Mouse (Mus musculus) MEL (cell line): Measurements from ENCODE around the gene Git1.
A peak's percentile ranks its signal among the peaks of the same experiment; 100 is the strongest.

Experiments used
- BHLHE40 ChIP-seq: IDR thresholded peaks from 2 replicates; pipeline ENCODE4 v1.6.1; 2012; ENCODE audit warnings: low read depth, mild to moderate bottlenecking, inconsistent platforms, low read length, improper control_type of control experiment, borderline replicate concordance
- CTCF ChIP-seq, 3 experiments: IDR thresholded peaks in 2 of 3; conservative IDR thresholded peaks in 1 of 3; 2 replicates each; pipeline ENCODE4 v1.5.1; 2011 to 2012; ENCODE audit warnings: low read length in 3 of 3, low read depth in 2 of 3, mild to moderate bottlenecking in 2 of 3, improper control_type of control experiment in 1 of 3, inconsistent platforms in 1 of 3, mixed read lengths in 1 of 3, moderate library complexity in 1 of 3; ENCODE audit not compliant: control insufficient read depth in 1 of 3, insufficient read depth in 1 of 3, poor library complexity in 1 of 3, severe bottlenecking in 1 of 3
- ELF1 ChIP-seq: IDR thresholded peaks from 2 replicates; pipeline ENCODE4 v1.6.1; 2014; ENCODE audit warnings: low read depth, mild to moderate bottlenecking, inconsistent platforms, low read length, improper control_type of control experiment, moderate library complexity
- GABPA ChIP-seq: IDR thresholded peaks from 2 replicates; pipeline ENCODE4 v1.6.1; 2012; ENCODE audit warnings: low read depth, mild to moderate bottlenecking, inconsistent platforms, low read length, improper control_type of control experiment, moderate library complexity
- HCFC1 ChIP-seq: IDR thresholded peaks from 2 replicates; pipeline ENCODE4 v1.6.1; 2012; ENCODE audit warnings: low read depth, mild to moderate bottlenecking, inconsistent platforms, low read length, improper control_type of control experiment, moderate library complexity
- JUND ChIP-seq: IDR thresholded peaks from 2 replicates; pipeline ENCODE4 v1.6.1; 2011; ENCODE audit warnings: low read depth, mild to moderate bottlenecking, improper control_type of control experiment, low read length
- MAFK ChIP-seq: IDR thresholded peaks from 2 replicates; pipeline ENCODE4 v1.6.1; 2011; ENCODE audit warnings: low read depth, mild to moderate bottlenecking, low read length, improper control_type of control experiment, borderline replicate concordance
- MAX ChIP-seq: IDR thresholded peaks from 2 replicates; pipeline ENCODE4 v1.6.1; 2011; ENCODE audit warnings: low read length, improper control_type of control experiment
- MYB ChIP-seq: IDR thresholded peaks from 2 replicates; pipeline ENCODE4 v1.6.1; 2011; ENCODE audit warnings: mild to moderate bottlenecking, low read depth, low read length, improper control_type of control experiment
- POLR2A ChIP-seq, 2 experiments: IDR thresholded peaks; 2 replicates each; pipeline ENCODE4 v1.6.1; 2011 to 2012; ENCODE audit warnings: low read length in 2 of 2, mild to moderate bottlenecking in 2 of 2, control low read depth in 1 of 2, improper control_type of control experiment in 1 of 2, low read depth in 1 of 2, moderate library complexity in 1 of 2; ENCODE audit not compliant: control insufficient read depth in 1 of 2, insufficient read depth in 1 of 2, poor library complexity in 1 of 2
- POLR2AphosphoS2 ChIP-seq: IDR thresholded peaks from 2 replicates; pipeline ENCODE4 v1.6.1; 2011; ENCODE audit warnings: low read length, improper control_type of control experiment
- TCF12 ChIP-seq: IDR thresholded peaks from 2 replicates; pipeline ENCODE4 v1.6.1; 2014; ENCODE audit warnings: low read depth, mild to moderate bottlenecking, inconsistent platforms, low read length, improper control_type of control experiment, moderate library complexity
- ZKSCAN1 ChIP-seq: IDR thresholded peaks from 2 replicates; pipeline ENCODE4 v1.6.1; 2012; ENCODE audit warnings: low read depth, mild to moderate bottlenecking, inconsistent platforms, low read length, improper control_type of control experiment, moderate library complexity

DNA sequence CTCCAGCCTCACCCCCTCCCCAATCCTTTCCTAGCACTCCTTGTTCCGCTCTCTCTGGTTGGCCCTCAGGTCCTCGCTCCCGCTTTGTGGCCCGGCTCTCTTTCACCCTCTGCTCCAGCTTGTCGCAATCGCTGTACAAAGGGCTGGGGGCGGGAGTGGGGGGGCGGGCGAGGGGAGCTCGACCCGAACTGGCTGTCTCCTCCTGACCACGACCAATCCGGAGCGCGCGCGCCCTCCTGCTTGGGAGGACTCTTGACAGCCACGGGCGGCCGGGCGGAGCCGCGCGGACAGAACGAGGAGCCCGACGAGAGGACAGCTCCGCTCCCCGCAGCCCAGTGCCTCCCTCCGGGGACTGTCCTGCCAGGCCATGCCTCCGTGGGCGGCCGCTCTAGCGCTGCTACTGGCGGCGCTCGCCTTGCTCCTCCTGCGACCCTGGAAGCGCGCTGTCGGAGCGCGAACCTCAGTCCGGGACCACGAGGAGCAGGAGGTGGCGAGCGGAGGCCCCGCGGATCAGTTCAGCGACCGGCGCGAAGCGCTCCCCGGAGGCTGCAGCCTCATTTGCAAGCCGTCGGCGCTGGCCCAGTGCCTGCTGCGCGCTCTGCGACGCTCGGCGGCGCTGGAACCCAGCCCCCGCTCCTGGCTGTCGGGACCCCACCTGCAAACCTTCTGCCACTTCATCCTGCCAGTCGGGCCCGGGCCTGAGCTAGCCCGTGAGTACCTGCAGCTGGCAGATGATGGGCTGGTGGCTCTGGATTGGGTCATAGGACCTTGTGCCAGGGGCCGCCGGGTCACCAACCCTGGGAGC is 21.7 kb downstream of the Git1 start, which contains the start of gene Abhd15:
- TF ChIP-seq JUND: no peak
- TF ChIP-seq CTCF (IDR thresholded peaks at IDR 0.05 in 2 of 3, conservative IDR thresholded peaks at IDR 0.05 in 1 of 3; ENCODE audit: control insufficient read depth in 1 of 3, insufficient read depth in 1 of 3, low read depth in 2 of 3, low read length in 3 of 3, poor library complexity in 1 of 3, severe bottlenecking in 1 of 3): peak in 1 of 3 experiments; percentile 22; a peak in 2 of 6 replicates
- TF ChIP-seq POLR2A (IDR thresholded peaks at IDR 0.05; ENCODE audit: control insufficient read depth in 1 of 2, insufficient read depth in 1 of 2, low read depth in 1 of 2, low read length in 2 of 2, poor library complexity in 1 of 2): no peak; a peak in 2 of 4 replicates
- no peak for TF ChIP-seq MAFK
- TF ChIP-seq BHLHE40: no peak
- no peak for TF ChIP-seq HCFC1
- TF ChIP-seq MAX: peak; percentile 69
- no peak for TF ChIP-seq MYB
- no peak for TF ChIP-seq POLR2AphosphoS2
- no peak for TF ChIP-seq TCF12
- no peak for TF ChIP-seq GABPA
- no peak for TF ChIP-seq ZKSCAN1
- TF ChIP-seq ELF1: peak; percentile 2; the same call in 1 of the 2 replicates
